Mouse (Mus musculus): ENCODE measurements around the gene Tgfbr1.
A peak's percentile ranks its signal among the peaks of the same experiment; 100 is the strongest.

The Tgfbr1 gene

GRCm38 (mm10) chr4:47352803-47353388, at the start of gene Tgfbr1:
Gene Tgfbr1 (plus strand): TSS chr4:47353222.
- peak; percentile 100 for DNase-seq (ENCODE audit: inconsistent age in 2 of 2, low spot score in 1 of 2)

- peak in 1 of 2 experiments; percentile 41 for DNase-seq (ENCODE audit: inconsistent age in 2 of 2, low spot score in 1 of 2)
Measured at GRCm38 (mm10) chr4:47303340-47303998, 49.6 kb upstream of the Tgfbr1 start.

- DNase-seq (ENCODE audit: inconsistent age in 2 of 2, low spot score in 1 of 2): peak in 1 of 2 experiments; percentile 43
Measured at GRCm38 (mm10) chr4:47309886-47310625, 43.0 kb upstream of the Tgfbr1 start.

GRCm38 (mm10) chr4:47310812-47311211, 42.2 kb upstream of the Tgfbr1 start:
- DNase-seq (ENCODE audit: inconsistent age in 2 of 2, low spot score in 1 of 2): peak; percentile 96 to 98

GRCm38 (mm10) chr4:47311467-47311866, 41.6 kb upstream of the Tgfbr1 start:
- no peak for DNase-seq (ENCODE audit: inconsistent age in 2 of 2, low spot score in 1 of 2)

- DNase-seq (ENCODE audit: inconsistent age in 2 of 2, low spot score in 1 of 2): peak in 1 of 2 experiments; percentile 51
Measured at GRCm38 (mm10) chr4:47311929-47312328, 41.1 kb upstream of the Tgfbr1 start.

GRCm38 (mm10) chr4:47312676-47313075, 40.3 kb upstream of the Tgfbr1 start:
- DNase-seq (ENCODE audit: inconsistent age in 2 of 2, low spot score in 1 of 2): peak in 1 of 2 experiments; percentile 40

- no peak for DNase-seq (ENCODE audit: inconsistent age in 2 of 2, low spot score in 1 of 2)
Measured at GRCm38 (mm10) chr4:47313710-47314410, 39.2 kb upstream of the Tgfbr1 start.

GRCm38 (mm10) chr4:47315458-47315857, 37.6 kb upstream of the Tgfbr1 start:
- DNase-seq (ENCODE audit: inconsistent age in 2 of 2, low spot score in 1 of 2): peak in 1 of 2 experiments; percentile 48

- DNase-seq (ENCODE audit: inconsistent age in 2 of 2, low spot score in 1 of 2): no peak
Measured at GRCm38 (mm10) chr4:47316432-47316831, 36.6 kb upstream of the Tgfbr1 start.

GRCm38 (mm10) chr4:47319561-47320321, 33.3 kb upstream of the Tgfbr1 start:
- DNase-seq (ENCODE audit: inconsistent age in 2 of 2, low spot score in 1 of 2): no peak

- DNase-seq (ENCODE audit: inconsistent age in 2 of 2, low spot score in 1 of 2): no peak
Measured at GRCm38 (mm10) chr4:47322315-47322714, 30.7 kb upstream of the Tgfbr1 start.

- no peak for DNase-seq (ENCODE audit: inconsistent age in 2 of 2, low spot score in 1 of 2)
Measured at GRCm38 (mm10) chr4:47324206-47324605, 28.8 kb upstream of the Tgfbr1 start.

GRCm38 (mm10) chr4:47327782-47328181, 25.2 kb upstream of the Tgfbr1 start:
- no peak for DNase-seq (ENCODE audit: inconsistent age in 2 of 2, low spot score in 1 of 2)

- DNase-seq (ENCODE audit: inconsistent age in 2 of 2, low spot score in 1 of 2): no peak
Measured at GRCm38 (mm10) chr4:47329285-47329684, 23.7 kb upstream of the Tgfbr1 start.

GRCm38 (mm10) chr4:47330378-47331052, 22.5 kb upstream of the Tgfbr1 start:
- peak; percentile 33 to 61 for DNase-seq (ENCODE audit: inconsistent age in 2 of 2, low spot score in 1 of 2)

GRCm38 (mm10) chr4:47332812-47333343, 20.1 kb upstream of the Tgfbr1 start:
- no peak for DNase-seq (ENCODE audit: inconsistent age in 2 of 2, low spot score in 1 of 2)

GRCm38 (mm10) chr4:47333541-47333940, 19.5 kb upstream of the Tgfbr1 start:
- DNase-seq (ENCODE audit: inconsistent age in 2 of 2, low spot score in 1 of 2): no peak

GRCm38 (mm10) chr4:47336941-47337600, 16.0 kb upstream of the Tgfbr1 start:
- no peak for DNase-seq (ENCODE audit: inconsistent age in 2 of 2, low spot score in 1 of 2)
